Mouse (Mus musculus): ENCODE measurements around the gene Pdlim4.

The Pdlim4 gene

DNA sequence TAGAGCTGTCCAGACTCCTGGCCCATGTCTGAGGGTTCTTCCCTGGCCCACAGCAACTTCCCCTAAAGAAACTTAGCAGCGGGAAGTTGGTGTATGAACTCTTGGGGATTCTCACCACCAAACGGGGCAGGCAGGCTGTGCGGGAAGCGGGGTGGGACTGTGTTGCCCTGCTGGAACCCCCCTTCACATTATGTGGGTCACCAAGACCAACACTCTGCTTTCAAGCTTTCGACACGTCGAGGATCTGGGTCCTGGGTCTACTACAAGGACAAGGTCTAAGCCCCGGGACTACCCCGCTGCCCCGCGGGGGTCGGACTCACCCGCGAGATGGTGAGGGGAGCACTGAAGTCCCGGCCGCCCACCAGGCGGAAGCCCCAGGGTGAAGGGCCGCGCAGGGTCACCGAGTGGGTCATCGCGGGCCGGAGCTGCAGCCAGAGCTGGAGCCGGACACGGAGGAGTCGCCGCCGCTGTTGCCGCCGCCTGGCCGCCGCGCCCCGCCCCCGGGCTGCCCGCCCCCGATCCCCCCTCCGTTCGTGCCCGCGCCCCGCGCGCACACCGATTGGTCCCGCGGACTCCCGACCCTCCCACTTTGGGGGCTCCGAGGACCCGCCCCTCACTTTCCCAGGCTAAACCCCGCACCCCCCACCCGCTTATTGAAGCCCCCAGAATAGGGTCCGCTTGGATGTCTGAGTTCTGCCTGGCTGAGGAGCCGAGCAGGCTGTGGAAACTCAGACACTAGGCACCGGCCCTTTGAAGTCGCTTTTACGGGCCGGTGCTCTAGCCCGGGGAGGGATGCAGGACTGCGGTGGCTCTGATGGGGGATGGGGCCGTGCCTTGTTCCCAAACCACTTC, at the start of gene Pdlim4:
Gene Pdlim4, minus strand, starts transcription at position 495 of the 852 bp plus-strand sequence.
- peak; percentile 41 to 63 for DNase-seq

DNA sequence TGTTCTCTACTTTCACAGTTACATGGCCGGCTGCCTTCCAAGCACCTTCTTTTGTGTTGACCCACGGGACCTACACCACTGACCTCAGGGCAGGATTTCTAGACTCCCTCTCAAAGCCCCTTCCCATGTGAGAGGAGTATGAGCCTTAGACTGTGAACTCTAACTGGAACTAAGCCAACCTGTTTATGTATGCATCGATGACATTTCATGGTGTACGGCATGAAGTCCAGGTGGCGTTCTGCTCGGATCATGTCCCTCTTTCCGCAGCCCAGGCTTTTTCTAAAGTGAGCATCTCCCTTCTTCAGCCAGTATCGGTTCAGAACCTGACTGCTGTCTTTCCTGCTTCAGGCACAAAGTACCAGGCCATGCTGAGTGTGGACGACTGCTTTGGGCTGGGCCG, 48.3 kb upstream of the Pdlim4 start:
- peak in 1 of 2 experiments; percentile 25 for DNase-seq

DNA sequence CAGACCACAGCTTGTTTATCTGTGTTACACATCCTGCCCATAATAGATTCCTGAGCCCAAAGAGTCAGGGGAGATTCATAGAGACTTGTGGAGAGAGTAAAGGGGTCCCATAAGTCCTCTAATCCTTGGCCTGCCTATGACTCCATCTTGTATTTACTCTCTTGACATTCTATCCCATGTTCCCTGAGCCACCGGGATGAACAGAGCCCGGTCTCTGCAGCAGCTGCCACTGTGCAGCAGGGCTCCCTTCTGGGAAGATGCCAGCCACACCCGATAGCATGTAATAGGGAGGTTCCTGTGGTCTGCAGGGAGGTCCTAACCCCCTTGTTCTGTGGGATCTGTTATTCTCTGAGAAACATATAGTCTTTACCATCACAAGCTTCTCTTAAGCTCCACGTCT, 47.6 kb upstream of the Pdlim4 start:
- DNase-seq, result peak in 1 of 2 experiments; percentile 38

DNA sequence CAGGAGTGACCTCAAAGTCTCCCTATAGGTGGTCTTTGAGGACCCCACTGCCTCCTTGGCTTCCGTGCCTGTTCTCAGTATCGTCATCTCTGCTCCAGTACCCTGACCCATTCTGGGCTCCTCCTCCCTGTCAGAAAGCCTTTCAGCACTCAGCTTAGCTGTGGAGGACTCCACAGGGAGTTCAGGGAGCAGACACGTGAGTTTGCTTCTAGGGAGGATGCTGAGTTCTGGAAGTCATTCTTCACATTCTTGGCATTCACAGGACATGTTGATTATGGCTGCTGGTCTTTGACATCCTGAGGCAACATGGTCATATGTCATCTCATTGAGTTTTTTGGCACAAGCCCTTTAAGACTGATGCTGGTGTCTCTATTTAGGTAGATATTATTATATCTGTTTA, 47.1 kb upstream of the Pdlim4 start:
- peak; percentile 29 to 74 for DNase-seq

DNA sequence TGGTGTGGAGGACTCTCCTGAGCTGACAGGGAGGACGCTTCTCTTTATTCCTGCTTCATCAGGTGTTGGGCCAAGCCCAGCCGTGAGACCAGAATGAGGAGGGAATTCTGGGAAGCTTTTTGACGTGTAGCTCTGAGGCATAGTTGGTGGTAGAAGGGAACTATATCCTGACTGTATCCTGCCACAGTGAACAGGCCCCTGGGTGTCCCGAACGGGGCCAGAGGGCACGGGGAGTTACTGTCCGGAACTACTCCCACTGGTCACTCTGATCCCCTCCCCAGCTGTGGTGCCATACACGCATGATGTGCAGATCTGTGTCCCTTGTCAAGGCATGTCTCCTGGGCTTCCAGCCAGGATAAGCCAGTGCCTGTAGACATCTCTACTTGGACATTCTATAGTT, 46.5 kb upstream of the Pdlim4 start:
- DNase-seq, result peak in 1 of 2 experiments; percentile 45

DNA sequence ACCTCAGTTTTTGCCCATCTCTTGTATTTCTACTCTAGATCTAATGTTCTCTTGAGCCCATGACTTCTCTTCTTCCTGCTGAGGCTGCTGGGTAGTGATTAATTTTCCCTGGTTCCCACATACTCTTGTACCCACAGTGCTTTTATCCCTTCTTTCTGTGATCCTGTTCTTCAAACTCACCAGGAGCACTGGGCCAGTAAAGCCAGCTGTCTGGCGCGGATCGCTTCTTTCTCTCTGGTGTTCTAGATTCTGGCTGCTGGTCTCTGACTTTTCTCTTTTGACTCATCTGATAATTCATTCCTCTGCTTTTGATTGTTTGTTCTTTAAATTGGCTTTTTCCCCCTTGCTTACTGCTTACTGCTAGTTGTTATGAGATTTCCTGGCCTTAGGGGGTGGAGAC, 45.9 kb upstream of the Pdlim4 start:
- DNase-seq, result no peak

DNA sequence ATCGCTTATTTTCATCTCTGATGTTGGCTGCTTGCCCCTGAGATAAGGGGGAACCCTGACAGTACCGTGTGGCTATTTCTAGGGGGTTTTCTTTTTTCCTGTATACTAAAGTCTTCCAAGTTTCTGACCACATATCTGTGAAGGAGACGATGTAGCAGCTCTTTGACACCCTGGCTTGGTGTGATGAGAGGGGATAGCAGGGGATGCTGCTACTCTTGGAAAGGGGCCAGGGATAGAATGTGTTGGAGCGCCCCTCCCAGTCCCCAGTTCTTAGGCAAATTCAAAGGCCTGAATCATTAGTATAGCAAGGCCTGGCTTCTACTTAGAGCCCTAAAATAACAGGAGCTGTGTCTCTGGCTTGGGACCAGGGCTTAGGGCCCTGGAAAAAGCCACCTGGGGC, 44.5 kb upstream of the Pdlim4 start:
- DNase-seq, result peak in 1 of 2 experiments; percentile 39

DNA sequence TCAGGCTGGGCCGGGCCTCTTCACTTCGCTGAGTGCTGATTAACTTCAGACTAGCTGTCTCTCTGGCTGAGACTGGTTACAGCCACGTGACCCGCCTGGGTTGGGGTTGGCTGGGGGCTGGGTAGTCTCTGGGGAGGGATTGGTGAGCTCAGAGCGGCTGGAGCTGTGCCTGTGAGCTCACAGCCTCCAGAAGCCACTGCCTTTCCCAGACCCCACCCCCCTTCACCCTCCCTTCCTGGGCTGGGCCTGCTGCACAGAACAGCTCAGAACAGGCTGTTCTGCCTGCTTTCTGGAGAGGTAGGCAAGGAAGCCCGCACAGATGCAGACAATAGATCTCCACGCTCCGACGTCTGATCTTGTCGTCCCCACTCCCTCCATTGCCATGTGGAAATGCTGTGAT, 44.1 kb upstream of the Pdlim4 start:
- peak; percentile 95 to 99 for DNase-seq

DNA sequence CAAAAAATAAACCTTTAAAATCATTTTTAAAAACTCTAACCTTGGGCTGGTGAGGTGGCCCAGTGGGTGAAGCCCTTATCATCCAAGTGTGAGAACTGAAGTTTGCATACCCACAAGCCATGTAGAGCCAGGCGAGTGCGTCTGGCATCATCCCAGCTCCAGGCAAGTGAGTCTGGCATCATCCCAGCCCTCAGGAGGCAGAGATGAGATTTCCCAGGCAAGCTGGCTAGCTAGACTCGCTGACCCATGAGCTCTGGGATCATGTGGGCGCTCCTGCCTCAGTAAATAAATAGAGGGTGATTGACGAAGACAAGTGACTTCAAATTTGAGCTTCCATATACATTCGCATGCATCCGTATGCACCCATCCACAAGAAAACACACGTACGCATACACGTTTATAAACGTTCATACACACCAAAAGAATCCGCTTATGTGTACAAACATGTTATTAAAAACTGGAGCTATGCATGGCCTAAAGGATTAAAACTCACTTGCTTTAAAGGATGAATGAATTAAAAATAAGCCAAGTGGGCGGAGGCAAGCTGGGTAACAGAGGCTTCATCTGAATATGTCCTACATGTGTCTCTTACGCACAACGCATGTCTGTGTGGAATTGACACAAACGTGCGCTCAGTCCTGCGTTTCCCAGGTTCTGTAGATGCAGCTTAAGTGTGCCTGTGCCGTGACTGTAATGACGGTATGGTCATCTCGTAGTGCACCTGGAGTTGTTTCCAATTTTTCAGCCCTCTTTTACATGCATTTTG, 43.3 kb upstream of the Pdlim4 start:
- peak; percentile 90 to 92 for DNase-seq

DNA sequence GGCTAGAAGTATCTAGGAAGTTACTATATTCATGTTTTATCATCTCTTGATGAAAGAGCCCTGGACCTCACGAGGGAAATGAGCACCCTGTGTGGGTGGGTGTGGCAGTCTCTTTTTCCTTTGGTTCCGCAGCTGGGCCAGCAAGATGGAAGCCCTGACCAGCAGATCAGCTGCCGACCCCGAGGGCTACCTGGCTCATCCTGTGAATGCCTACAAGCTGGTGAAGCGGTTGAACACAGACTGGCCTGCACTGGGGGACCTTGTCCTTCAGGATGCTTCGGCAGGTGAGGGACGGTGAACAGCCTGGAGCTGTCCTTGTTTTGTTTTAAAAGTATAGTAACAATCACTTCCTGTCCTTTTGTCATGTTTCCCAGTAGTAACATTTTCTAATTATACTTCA, 42.5 kb upstream of the Pdlim4 start:
- DNase-seq, result peak in 1 of 2 experiments; percentile 18

DNA sequence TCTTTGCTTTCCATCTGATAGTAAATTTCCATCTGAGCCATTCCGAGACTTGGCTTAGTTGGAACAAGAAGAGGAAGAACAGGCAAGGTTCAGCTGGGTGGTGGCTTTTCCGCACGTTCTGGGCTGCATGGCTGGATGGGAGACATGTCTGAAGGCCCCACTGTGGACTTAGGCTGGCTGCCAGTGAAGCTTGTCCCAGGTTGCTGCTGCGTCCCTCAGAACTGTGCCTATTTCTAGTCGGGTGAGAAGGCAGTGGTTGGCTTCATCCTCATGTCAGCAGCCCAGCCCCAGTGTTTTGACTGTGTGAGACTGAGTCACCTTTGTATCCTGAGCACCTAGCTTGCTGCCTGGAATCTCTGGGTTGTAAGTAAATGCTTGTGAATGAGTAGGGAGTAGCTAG, 40.1 kb upstream of the Pdlim4 start:
- DNase-seq, result peak; percentile 65 to 83

DNA sequence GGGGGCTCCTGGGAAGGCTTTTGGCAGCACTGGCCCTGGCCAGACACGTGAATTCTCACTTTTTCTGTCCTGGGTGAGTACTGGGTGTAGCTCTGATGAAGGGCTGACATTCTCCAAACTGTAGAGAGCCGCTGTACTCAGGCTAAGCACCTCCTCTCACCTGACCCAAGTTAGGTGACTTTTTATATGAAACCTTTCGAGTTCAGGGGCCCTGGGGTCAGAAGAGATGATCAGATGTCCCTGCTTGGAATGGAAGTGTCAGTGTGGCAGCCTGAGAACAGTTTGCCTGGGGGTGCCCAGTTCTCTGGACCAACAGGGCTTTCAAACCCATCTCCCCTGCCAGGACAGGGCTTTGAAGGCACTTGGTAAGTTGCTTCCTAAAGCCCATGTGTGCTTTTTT, 39.3 kb upstream of the Pdlim4 start:
- no peak for DNase-seq

DNA sequence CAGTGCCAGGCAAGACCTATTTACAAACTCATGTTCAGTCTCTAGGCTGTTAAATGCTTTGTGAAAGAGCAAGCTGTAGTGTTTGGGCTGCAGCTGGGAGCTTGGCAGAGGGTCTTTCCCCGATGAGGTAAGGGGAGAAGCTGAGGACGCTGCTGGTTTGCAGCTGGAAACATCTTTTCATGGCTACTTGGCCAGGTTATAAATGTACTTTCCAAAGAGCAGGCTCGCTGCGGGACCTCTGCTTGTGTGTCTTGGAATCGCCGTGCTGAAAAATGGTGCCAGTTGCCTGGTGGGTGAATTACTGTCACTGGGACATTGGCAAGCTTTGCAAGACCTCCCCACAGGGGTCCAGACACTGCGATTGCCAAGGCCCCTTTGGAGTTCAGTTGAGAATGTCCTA, 38.4 kb upstream of the Pdlim4 start:
- DNase-seq, result peak in 1 of 2 experiments; percentile 20

DNA sequence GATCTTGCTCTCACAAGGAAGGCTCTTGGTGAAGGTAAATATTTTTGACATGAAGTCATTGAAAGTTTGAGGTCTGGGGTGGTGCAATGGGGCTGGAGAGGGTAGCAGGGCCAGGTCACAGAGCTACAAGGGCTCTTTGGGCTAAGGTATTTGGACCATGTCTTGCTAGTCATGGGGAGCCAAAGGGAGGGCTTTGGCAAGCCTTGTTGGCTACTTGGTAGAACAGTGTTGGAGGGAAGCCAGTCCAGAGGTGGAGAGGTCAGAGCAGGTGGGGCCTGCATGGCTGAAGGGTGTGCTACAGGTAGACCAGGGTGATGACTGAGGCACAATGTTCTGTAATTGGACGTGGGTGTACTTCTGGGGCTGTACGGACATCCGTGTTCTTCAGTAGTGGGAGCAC, 37.9 kb upstream of the Pdlim4 start:
- DNase-seq, result peak; percentile 77 to 85

DNA sequence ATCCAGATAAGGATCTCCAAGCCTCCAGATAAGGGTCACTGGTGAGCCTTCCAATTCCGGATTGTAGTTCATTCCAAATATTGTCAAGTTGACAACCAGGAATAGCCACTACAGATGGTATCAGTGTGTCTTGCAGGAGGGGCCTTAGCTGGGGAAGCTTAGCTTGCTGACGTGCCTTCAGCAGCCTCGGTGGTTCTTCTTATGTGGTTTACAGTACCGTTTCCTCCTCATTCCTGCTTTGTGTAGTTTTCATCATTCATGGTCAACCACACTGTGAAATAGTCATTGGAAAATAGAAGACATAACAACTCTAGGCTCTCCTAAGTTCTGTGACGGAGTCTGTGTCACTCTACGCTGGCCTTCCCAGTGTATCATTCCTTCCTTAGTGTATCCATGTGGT, 36.2 kb upstream of the Pdlim4 start:
- DNase-seq, result no peak

DNA sequence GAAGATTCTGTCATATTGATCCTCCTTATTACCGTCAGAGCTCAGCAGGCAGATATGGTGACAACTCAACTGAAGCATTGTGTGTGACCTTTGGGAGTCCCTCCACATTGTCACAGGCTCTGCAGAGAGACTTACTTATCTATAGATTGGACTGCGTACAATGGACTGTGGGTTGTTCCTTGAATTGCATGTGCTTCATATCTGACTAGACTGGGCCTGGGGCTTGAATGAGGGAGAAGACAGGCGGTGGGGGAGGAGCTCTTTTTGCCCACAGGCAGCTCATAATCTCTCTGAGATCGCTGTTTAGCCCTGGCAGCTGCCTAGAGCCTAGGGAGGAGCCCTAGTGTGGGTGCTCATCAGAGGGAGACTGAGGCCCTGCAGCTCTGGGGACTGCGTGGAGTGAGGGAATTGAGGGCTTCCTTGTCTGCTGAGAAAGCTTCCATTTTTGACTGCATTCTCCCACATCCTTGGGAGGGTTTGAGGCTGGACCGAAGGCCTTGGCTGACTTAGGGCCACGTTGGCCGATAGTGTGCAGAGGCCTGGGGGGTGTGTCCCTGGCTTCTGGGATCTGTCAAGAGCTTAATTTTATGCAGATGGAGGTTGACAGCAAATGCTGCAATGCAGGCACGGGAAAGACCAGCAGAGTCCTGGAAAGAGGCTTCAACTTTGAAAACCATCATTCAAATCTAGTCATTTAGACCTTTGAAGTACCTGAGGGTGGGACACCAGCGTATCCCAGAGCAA, 34.1 kb upstream of the Pdlim4 start:
- DNase-seq, result no peak

DNA sequence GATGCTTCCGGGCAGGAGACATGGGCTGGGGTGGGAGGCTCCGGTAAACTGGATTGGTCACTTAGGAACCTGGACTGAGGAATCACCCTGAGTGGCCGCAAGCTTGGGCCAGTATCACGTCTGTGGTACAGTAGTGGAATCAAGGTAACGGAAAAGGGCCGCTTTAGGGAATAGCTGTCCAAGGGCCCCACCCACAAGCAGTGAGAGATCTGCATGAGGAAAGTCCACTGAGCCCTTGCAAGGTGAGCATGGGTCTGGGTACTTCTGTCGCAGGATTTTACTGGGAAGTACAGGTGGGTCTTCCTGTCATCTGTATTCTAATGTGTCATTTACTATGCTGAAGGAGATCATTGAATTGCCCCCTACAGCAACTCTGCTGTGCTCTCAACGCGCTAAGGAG, 32.9 kb upstream of the Pdlim4 start:
- DNase-seq, result no peak

DNA sequence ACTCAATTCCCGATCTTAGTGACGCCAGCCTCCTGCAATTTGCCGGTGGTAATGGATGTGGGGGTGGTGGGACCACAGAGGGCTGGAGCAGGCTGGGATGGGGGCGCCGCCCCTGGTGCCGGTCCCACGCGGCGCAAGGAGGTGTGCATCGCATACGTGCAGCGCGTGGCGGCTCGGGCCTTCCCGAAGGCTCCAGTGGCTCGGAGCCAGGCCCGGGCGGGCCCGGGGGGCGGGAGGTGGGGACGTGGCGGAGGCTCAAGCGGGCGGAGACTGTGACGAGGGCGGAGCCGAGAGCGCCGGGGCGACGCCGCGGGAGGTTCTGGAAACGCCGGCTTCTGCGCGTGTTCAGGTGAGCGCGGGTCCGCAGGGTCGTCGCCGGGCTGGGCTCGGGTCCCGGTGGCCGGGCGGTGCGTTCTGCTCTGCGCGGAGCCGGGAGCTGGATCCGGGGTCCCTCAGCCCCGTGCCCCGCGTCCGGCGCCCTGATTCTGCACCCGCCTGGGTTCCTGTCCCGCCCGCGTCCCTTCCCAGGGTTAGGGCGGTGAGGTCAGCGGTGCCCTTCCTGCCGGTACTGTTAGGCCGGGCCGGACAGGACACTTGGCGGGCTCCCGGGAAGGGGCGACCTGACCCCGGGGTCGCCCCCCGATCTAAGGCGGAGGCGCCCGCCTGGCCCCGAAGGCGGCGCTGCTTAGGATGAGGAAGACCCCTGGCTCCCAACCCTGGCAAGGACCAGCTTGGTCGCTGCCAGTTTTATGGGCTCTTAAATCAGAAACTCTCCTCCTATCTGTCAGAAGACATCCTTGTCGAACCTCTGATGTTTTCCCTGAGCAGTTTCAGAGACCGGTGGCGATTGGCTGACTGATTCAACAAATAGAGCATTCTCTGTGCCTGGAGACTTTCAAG, 32.1 kb upstream of the Pdlim4 start:
- peak; percentile 80 to 88 for DNase-seq

DNA sequence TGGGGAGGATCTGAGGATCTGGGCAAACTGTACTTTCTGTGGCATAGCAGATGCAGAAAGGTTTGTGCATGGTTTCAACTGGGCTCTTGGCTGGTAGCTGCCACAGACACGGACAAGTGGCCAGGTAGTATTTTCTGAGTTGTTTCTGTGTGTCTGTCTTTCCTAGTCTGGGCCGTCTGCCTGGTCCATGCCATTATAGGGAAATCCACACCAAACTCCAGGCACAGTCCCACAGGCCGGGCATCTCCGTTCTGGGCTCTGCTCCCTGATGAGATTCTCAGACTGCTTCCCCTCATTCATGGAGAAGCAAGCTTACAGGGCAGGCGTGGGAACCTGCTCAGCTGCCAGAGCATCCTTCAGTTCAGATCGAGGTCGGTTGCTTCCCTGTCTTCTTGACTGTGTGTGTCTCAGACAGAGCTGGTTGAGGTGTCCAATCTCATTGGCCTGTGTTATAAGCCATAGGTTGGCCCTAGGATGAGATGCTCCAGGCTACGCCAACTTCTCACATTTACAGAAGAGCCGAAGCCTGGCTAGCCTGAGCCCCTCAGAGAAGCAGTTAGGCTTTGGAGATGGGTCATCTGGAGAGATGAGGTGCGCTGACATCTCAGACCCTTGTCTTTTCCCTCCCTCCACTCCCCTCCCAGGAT, 31.4 kb upstream of the Pdlim4 start, which contains the start of gene P4ha2:
Gene P4ha2, plus strand, starts transcription at position 51 of the 647 bp plus-strand sequence.
- DNase-seq, result no peak

DNA sequence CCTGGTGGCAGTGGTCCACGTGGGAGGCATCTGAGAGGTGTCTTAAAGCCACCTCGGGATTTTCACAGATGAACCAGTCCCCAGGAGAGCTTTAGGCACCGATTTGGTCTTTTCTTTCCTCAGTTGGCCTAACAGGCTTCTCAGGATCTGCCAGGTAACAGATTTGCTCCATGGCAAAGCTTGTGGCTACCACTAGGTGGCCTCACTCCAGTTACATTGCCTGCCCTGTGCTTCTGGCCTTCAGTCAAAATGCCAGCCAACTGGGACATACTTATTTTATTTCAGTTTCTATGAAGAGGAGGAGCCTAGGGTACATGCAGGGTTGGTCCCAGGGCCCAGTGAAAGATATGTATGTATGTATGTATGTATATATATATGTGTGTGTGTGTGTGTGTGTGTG, 24.2 kb upstream of the Pdlim4 start:
- DNase-seq, result peak; percentile 69 to 72

DNA sequence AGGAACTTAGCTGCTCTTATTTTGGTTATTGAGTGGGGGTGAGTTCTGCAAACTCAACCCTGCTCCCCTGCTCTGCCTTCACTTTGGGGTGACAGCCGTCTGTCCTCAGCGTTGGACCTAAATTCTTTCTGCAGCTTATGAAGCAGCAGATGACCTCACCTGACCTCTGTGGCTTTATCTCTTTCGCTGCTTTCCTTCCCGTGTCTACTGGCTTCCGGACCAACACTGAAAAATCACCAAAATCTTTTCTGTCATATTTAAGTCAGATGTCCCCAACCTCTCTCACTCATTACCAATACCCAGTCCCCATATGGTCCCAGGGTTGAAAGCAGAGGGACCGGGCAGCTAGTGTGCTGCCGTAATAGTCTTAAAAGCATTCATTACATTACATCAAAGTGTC, 23.4 kb upstream of the Pdlim4 start:
- peak in 1 of 2 experiments; percentile 35 for DNase-seq

DNA sequence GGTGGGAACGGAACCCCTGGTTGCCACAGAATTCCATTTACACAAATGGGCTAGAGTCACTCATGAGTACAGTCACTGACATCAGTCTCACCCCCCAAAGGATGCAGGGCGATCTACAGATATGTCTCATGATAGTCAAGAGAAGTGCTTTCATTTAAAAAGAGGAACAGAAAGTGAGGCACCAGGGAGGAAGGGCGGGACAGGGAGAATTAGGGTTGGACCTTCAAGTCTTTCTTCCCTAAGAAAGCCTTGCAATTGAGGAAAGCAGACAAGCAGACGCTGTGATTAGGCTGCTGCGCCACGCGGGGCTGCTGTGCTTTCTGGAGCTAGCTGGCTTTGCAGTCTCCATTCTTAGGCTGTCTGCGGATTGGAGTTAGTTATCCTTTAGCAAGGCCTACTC, 22.9 kb upstream of the Pdlim4 start:
- DNase-seq, result peak in 1 of 2 experiments; percentile 23
